Mouse (Mus musculus) stomach, postnatal 0 days (tissue): Measurements from ENCODE around the gene Wwc1.

Experiments used
- CTCF ChIP-seq: IDR thresholded peaks from 2 replicates; pipeline ENCODE4 v1.5.1; 2016; ENCODE audit warnings: antibody characterized with exemption, low read depth, mild to moderate bottlenecking, moderate library complexity
- EP300 ChIP-seq: optimal IDR thresholded peaks from 2 replicates; pipeline ENCODE3; 2016; ENCODE audit warnings: antibody characterized with exemption

DNA sequence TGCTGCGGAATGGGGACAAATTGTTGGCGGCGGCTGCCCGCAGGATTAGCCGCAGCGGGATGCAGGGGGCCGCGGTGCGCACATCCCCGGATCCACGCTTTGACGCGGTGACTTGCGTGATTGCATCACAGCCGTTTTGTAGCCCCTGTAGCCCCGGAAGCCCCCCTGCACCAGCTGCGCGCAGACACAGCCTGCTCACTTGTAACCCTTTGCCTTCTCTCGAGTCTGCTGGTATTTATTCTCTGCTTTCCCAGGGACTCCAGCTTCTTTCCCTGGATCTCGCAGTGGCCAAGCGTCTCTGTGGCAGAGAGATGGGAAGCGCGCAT lies 181.9 kb downstream of the Wwc1 start:
- no peak for TF ChIP-seq CTCF
- no peak for TF ChIP-seq EP300
